Comparison of ENCODE assay signal across 28 mouse cellular contexts in genomic region chr13:31641517-31641916, GRCm38 (mm10). TPM values are rescaled to one million over a fixed set of nuclear protein-coding genes. Genes with fewer than 3 reads are reported as not detected.
"Had no signal": no experiment of that assay in that cellular context is flagged by ENCODE, and none has a peak within 500 bp of the region (broad histone marks: within the 10 kb centered on the region; RNA-seq: fewer than 3 reads in every experiment).

No protein-coding gene starts in this region.

- ATAC-seq: forebrain, embryonic 13.5 days; forebrain, embryonic 14.5 days; forebrain, embryonic 15.5 days; forebrain, embryonic 16.5 days; forebrain, postnatal 0 days had no signal

- H3K36me3 ChIP-seq: embryonic facial prominence, embryonic 12.5 days; embryonic facial prominence, embryonic 13.5 days; embryonic facial prominence, embryonic 15.5 days; forebrain, embryonic 10.5 days; forebrain, embryonic 12.5 days; forebrain, embryonic 15.5 days; heart, embryonic 10.5 days had no signal

- DNase-seq: cerebellum, postnatal 10 days; cerebellum, postnatal 14 days; cerebellum, postnatal 25 days; cerebellum, postnatal 36 days; embryo, embryonic 11 days; forebrain, postnatal 0 days; gastrocnemius, adult 2 months; gastrocnemius, postnatal 10 days; gastrocnemius, postnatal 14 days; gastrocnemius, postnatal 25 days; gastrocnemius, postnatal 36 days; heart, adult 11 months; heart, adult 18-20 months; heart, adult 2 months had no signal

- H3K4me1 ChIP-seq: embryonic facial prominence, embryonic 12.5 days; embryonic facial prominence, embryonic 15.5 days; forebrain, embryonic 12.5 days; forebrain, embryonic 13.5 days; forebrain, embryonic 15.5 days; heart, embryonic 10.5 days had no signal

- H3K9me3 ChIP-seq: embryonic facial prominence, embryonic 10.5 days; embryonic facial prominence, embryonic 12.5 days; embryonic facial prominence, embryonic 13.5 days; embryonic facial prominence, embryonic 15.5 days; forebrain, embryonic 10.5 days; forebrain, embryonic 12.5 days; forebrain, embryonic 13.5 days; forebrain, embryonic 15.5 days; heart, embryonic 10.5 days had no signal

- H3K4me3 ChIP-seq: embryonic facial prominence, embryonic 10.5 days; embryonic facial prominence, embryonic 12.5 days; embryonic facial prominence, embryonic 13.5 days; embryonic facial prominence, embryonic 15.5 days; erythroblast, embryonic 14.5 days; forebrain, embryonic 10.5 days; forebrain, embryonic 12.5 days; forebrain, embryonic 13.5 days; forebrain, embryonic 15.5 days; gastrocnemius, adult 2 months; heart, adult 2 months; heart, embryonic 10.5 days had no signal

- H3K4me2 ChIP-seq: embryonic facial prominence, embryonic 12.5 days; embryonic facial prominence, embryonic 13.5 days; embryonic facial prominence, embryonic 15.5 days; forebrain, embryonic 12.5 days; forebrain, embryonic 13.5 days; forebrain, embryonic 15.5 days had no signal

- H3K9ac ChIP-seq: embryonic facial prominence, embryonic 12.5 days; embryonic facial prominence, embryonic 13.5 days; embryonic facial prominence, embryonic 15.5 days; forebrain, embryonic 12.5 days; forebrain, embryonic 13.5 days; forebrain, embryonic 15.5 days; forebrain, postnatal 0 days had no signal

- H3K27me3 ChIP-seq: forebrain, embryonic 13.5 days; forebrain, embryonic 15.5 days had no signal

- H3K27ac ChIP-seq: embryonic facial prominence, embryonic 10.5 days; embryonic facial prominence, embryonic 12.5 days; embryonic facial prominence, embryonic 13.5 days; embryonic facial prominence, embryonic 15.5 days; forebrain, embryonic 10.5 days; forebrain, embryonic 12.5 days; forebrain, embryonic 13.5 days; forebrain, embryonic 15.5 days; gastrocnemius, adult 2 months; heart, adult 2 months; heart, embryonic 10.5 days had no signal

RNA-seq across cellular contexts. Expression of gene Foxf2, which starts 15.9 kb away (rescaled TPM):
- total RNA-seq: common myeloid progenitor, adult 5-6 weeks; gastrocnemius, postnatal 10 days; gastrocnemius, postnatal 25 days; gastrocnemius, postnatal 36 days; granulocyte monocyte progenitor cell, adult 5-6 weeks; heart, adult 18-20 months had no signal
- polyA plus RNA-seq: erythroblast, embryonic 14.5 days had no signal
